Mouse (Mus musculus) frontal cortex, adult 2 months (tissue): ENCODE data around the gene Fgf12. TPM values are rescaled to one million over a fixed set of nuclear protein-coding genes. Genes with fewer than 3 reads are reported as not detected.

Source experiments
- DNase-seq, 2 experiments: peaks; one replicate each; pipeline ENCODE4 v3.0.0; 2022; ENCODE audit warnings: low spot score in 1 of 2; ENCODE audit errors: extremely low spot score in 1 of 2
- polyA plus RNA-seq: library from polyadenylated mRNA; depleted of rRNA; stranded (reverse); fragments of >200 nt; gene quantifications from 2 replicates; pipeline ENCODE4 v1.2.3, GENCODE M21; 2012; rRNA removed

The Fgf12 gene
- polyA plus RNA-seq: 145 and 156 TPM in 2 replicates

DNA sequence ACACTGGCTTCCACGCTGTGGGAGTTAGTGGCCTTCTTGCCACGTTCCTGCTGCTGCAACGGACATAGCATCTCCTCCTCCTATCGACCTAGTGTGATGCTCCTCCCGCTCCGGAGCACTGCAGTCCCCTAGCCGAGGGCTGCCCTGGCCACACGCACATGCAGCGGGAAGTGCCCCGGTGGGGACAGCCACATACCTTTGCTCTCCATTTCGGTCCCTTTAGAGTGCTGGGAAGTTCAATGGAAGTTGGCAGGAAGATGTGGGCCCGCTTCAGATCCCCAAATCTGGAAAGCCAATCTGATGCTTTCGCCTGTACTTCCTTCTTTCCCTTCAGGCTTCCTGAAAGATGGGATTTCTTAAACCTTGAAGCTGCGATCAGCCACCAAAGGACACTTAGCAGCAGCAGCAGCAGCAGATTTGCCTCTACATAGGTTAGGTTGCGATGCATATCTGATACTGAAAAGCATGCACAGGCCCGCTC, at the start of gene Fgf12:
Gene Fgf12 (minus strand): TSS at position 431 of the 481 bp plus-strand sequence.
- DNase-seq: peak in 1 of 2 experiments; percentile 45

DNA sequence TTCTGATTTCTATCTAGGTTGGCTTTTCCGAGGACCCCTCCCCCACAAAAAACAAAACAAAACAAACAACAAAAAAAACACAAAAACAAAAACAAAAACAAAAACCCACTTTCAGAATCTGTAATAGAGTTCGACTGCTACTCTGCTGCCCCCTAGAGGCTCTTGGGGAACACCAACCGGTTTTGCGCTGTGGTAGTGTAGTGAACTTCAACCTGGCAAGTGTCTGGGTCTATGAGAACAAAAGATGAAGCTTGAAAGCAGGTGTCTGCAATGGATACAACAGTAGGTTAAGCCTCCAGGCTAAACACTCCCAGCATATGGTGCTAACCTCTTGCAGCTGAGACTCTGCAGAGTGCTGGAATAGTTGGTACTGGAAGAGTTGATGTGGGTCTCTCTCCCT, 40.2 kb upstream of the Fgf12 start:
- peak in 1 of 2 experiments; percentile 63 for DNase-seq

DNA sequence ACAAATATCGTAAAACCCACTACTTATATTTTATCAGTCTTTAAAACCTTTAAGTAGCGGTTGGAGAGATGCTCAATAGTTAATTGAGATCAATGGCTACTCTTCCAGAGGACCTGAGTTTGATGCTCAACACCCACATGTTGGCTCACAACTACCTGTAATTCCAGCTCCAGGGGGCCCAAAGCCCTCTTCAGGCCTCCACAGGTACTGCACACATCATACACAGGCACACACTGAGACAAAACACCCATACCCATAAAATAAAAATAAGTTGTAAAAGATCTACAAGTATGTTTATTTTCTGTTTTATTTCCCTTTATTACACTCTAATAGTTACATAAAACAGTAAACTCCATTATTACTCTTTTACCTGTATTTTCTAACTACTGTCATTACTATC, 17.4 kb upstream of the Fgf12 start:
- DNase-seq: no peak

DNA sequence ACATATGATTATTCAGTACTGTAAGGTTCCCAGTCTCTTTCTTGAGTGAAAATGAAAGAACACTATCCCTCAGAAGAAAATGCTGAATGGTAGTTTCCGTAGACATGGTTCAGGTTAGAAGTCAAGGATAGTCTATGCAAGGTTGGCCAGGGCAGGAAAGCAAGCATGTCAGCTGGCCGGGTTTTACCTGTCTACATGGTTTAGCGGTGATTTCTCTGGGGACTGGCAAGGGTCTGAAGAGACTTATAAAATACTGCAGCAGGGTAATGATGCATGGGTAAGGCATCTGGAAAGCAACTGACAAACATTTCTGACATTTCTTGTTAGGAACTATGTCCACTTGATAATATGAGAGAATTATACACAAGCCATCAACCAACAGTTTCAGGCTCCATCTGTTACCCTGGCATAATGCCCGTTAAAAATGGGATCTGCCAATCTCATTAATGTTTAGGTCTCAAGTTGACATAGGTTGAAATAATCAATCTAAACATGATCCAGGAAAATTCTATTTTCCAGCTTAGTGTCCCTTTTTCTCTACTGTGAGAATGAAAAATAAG, 8.6 kb upstream of the Fgf12 start:
- no peak for DNase-seq

DNA sequence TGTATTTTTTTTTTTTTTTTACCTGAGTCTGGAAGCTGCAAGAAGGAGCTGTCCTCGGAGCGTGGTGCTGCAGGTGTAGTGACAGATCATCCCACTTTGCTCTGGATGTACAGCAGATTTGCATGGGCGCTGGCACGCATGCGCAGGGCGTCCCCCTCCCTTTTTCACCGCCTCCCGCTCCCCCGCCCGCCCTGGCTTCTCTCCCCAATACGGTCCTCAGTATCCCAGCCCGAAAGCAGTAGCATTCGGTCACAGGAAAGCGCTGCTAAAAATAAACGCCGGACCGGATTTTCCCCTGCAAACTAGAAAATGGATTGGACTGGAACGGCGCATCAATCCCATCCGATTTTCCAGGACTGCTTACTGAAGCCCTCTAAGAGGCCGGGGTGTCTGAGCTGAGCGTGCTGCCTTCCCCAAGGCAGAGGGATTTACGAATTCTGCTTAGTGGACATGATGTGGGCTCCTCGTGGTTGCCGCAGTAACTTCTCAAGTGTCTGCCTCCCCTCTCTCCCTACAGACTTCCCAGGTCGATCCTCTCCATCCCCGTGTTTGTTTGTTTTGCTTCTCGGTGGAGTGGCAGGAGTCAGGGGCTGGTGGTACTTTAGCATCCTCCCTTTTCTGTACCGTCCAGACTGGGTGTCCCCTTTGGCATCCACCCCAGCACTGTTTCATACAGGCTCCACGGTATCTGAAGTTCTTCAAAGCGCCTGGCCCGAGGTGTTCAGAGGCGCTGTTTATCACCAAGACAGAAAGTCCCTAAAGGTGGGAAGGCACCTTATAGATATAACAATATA, 453 bp upstream of the Fgf12 start:
- DNase-seq: peak; percentile 77 to 90

DNA sequence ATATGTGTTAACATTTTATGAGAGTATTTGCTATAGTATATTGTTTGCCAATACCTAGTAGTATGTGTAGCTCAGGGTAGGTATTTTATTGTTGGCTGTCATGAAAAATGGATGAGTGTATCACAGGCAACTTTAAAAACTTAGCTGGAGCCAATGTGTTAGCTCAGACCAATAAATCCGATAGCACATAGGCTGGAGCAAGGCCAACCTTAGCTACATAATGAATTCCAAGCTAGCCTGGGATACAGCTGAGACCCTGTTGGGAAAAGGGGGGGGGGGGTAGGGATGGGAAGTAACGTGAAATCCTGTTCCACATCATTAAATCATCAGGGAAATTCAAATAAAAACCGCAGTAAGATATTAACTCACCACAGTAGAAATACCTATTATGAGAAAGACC, 18.4 kb downstream of the Fgf12 start:
- no peak for DNase-seq

DNA sequence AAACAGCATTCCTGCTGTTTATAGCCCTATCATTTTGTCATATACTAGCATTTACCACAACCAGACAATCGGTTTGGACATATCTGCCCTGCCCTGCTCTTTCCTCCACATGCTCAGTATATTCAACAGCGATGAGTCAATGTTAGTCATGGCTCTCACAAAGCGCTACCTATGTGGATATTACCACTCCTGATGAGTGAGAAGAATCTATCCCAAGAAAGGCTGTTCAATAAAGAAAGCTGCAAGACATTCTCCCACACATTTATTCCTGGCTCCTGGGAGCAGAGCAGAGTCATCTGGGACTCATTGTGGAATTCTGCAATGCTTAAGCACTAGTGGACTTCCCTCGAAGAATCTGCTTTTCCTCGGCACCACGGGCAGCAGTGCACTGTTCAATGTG, 26.1 kb downstream of the Fgf12 start:
- peak in 1 of 2 experiments; percentile 12 for DNase-seq

DNA sequence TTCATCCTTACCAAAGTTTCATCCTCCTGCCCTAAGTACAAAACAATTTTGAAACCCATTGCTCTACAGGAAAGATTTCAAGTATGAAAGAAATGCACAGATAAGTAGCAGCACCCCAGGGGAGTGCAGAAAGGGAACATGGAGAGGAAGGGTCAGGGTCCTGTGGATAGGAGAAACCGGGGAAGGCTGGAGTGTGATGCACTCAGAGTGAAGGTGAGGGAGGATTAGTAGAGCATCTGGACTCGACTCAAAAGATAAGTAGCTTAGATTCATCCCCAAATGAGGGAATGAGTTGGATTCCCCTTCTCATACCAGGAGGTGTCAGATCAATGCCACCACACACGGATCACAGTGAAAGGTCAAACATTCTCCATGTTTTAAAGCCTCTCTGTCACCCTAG, 46.2 kb downstream of the Fgf12 start:
- no peak for DNase-seq

DNA sequence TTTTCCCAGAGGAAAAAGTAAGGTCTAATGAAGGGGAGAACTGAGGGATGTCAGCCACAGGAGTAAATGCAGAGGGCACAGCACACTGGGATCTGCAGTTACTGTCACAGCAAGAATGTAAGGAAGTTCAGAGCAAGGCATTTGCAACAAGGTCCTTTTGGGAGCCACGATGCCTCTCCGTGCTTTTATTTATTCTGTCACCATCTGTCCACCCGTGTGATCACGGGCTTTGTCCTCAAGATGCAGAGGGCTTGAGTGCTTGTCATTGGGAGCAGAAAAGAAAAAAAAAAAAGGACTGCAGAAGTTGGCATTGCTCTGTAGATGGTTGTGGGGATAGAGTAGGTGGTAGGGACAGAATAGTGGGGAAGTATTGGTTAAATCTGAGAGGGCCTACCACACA, 52.5 kb downstream of the Fgf12 start:
- DNase-seq: no peak

DNA sequence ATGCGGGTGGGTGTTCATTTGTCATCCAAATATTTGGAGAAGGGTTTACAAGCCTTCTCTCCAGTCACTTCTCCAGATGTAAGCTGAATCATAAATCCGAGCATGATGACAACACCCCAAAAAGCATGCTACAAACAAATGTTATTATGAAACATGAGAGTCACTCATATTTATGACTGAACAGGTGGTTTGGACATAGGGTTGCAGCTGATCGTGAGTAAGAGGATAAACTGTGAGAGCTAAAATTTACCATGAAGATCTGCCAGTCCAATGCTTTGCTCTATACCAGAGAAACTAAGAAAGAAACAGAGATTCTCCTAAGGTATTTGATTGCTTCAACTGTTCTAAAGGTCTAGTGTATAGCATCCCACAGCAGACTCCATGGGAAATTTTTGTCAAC, 56.0 kb downstream of the Fgf12 start:
- DNase-seq: peak in 1 of 2 experiments; percentile 31

DNA sequence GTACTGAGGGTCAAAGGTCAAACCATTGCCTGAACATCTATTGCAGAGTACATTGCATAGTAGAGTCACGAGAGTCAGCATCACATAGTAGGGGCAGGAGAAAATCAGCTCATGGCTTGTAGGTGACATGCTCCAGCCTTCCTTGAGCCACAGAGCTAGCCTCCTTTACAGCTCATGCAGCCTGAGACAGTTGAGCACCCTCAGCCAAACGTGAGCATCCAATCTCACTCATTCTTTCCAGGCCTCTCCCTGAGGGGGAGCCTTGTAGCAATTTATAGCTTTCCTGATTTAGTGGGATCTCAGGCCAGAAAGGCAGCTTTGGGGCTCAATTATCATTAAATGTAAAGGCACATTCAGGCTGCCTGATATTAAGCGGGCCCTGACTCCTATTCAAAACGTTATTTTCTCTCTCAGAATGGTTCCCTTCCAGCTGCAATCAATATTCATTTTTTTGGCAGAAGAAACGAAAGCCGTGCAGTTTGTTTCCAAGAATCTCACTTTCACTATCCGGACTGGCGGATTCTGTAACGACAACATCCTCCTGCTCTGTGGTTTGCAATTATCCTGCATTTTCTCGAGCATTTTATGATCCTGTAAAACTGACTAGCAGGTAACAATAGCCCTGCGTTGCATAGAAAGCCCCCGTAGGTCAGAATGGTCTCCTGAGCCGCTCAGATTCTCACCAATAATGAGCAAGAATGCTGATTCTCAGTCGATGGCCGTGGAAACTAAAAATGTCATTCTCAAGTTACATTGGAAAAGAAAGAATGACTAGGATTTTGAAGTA, 58.6 kb downstream of the Fgf12 start:
- peak in 1 of 2 experiments; percentile 49 for DNase-seq

DNA sequence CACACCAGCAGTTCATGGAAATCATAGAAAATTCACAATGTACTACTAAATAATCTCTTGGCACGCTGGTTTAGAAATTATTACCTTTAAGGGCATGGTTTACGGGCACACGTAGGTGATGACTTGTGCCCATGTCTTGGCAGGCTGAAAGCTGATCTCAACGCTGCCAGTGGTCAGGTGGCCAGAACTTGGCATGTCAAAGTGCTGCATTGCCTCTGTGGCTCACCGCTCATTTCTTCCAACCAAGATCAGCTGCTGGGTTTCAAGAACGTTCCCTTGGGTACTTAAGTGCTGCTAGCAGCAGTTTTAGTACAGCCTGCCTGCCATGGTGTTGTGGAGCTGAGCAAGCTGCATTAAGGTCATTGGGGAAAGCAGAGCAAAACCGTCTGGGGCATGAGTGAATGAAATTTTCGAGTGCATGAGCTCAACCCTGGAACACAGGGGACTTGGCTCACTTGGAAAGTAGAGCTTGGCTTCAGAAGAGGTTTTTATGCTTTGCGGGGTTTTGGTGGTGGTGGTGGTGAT, 63.9 kb downstream of the Fgf12 start:
- no peak for DNase-seq

DNA sequence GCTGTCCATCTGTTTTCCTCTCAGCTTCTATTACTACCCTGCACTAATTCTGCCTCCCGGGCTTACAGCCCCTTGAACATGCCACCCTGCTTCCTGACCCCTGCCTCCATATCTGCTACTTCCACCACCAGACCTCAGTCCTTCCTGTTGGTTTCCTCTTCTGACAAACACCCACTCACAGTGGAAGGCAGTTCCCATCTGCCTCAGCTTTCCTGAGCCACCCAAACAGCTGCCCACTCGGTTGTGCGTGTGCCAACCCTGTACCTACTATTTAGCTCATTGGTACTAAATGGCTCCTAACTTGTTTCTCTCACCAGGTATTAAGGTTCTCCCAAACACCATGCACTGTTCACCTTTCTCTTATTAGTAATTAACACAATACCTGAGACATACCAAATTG, 71.2 kb downstream of the Fgf12 start:
- DNase-seq: peak in 1 of 2 experiments; percentile 63

DNA sequence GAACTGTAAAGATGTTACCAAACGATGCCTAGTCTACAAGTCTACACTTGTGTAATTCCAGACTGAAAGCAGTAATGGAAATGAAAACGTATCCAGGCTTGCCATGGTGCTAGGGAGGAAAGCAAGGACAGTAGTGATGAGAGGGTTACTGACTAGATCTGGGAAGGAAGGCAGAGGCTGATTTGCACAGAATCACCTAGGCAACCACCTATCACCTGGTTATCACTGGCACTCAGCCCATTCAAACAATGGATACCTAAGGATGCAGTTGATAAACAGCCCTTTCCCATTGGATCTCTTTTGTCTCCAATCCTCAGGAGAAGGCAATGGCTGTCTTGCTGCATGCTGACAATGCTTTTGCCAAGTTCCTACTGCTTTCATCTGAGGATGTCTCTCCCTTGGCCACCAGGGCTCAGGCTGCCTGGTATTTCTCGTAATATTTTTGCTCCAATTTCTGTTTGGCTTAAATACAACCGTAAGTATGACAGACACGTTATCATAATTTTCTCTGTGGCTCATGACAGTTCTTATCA, 84.0 kb downstream of the Fgf12 start:
- DNase-seq: no peak

DNA sequence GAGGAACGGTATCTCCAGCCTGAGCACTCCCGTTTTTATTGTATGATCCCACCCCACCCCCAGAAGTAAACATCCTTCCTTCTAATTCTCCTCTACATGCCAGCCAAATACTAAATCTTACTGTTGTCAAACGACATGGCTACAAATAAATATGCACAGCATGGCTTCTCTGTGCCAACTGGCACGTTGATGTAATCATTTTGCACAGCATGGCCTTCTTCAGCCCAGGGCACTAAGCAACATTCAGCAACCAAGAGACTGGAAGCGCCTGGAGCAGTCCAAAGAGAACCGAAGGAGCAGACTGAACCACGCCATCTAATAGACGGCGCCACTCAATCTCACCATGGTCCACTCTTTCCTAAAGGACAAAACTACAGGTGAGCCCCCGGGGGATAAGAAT, 100.2 kb downstream of the Fgf12 start:
- DNase-seq: no peak

DNA sequence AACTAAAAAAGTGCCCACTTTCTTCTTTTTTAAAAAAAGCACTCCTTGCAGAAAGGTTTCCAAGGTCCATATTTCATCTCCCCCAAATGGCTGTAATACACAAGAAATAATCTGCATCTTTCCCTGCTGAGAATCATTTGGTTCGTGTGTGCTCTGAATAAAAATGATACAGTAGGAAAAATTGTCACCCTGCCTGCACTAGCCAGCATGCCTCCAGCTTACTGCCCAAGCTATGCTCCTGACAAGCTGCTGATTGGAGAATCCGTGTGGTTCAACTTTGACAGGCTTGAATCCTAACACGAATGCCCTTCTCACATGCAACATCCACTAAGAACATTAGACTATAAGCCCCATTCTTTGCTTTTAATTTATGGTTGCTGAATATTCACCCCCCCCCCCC, 102.3 kb downstream of the Fgf12 start:
- DNase-seq: no peak

DNA sequence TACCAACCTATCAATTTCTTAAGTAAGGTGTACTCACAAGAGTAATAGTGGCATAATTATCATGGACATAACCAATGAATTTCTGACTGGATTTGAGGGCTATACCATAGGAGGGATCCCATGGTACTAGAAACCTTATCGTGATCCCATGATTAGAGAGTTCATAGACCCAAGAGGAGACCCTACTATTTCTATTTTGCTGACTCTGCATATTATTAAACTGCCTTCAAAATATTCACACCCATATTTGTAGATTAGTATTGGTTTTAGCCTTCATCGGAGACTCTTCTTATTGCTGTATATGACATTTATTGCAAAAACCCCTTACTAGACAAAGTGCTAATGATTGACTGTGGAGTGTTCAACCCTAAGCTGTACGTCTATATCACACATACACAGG, 107.8 kb downstream of the Fgf12 start:
- no peak for DNase-seq

DNA sequence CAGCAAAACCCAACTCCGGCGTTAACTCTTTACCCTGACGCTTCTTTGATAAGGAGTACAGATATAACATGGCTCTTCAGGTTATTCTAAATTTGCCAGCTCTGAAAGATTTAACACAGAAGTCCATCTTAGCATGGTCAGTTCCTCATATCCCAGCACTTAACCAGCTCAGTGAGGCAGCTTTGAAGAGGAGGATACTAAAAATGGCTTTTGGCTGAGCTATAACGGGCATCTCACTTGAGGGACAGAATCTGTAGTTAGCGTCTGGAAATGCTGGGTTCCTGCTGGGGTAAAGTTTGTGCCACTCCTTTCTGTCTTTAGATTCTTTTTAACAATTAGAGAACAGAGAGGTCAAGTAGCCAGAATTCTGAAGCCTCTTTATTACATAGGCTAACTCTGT, 121.1 kb downstream of the Fgf12 start:
- peak in 1 of 2 experiments; percentile 37 for DNase-seq

DNA sequence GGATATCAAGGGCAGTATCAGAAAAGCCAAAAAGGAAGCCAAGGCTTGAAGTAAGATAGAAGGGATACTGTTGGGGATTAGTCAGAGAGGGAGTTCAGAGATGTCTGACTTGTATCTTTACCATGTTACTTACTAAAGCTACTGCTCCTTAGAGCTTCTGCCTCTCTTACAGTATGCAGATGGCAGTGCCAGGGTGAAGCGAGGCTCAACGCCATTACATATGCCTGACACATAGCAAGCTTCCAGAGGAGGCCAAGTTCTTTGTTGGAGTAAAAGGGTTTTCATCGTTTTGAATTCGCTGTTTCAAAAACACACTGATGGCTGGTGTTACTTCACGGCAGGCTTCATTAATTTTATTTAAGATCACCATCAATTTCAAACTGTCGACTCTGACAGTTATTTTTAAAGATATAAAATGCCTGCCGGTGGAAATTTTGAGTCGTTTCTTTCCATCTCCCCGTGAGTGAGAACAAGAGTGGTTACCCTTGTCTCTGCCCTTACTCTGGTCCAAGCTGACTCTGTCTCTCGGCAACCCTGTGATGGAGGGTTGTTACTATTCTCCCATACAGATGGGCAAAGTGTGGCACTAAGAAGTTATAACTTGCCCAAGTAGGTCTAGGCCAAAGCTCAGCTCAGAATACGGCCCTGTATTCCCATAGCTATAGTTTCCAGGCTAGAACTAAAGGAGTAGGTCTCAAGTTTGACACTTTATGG, 121.9 kb downstream of the Fgf12 start:
- DNase-seq: no peak

DNA sequence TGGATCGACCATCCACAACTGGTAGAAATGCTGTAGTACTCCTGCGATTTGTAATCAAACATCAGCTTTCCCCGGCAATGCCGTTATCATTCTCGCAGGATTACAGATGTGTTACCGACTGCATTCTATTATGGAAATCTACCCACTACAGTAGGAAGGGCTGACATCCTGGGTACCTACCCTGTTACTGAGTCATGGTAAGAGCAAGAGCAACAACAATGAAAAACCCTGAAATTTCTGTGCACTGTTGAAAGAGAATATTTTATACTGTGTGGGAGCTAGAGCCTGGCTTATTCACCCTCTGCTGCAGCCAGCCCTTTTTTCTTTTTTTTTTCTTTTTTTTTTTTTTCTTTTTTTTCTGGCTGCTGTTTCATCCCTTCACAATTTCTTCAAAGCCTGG, 126.6 kb downstream of the Fgf12 start:
- DNase-seq: peak in 1 of 2 experiments; percentile 31
